Mouse (Mus musculus) urinary bladder, adult 2 months (tissue): ENCODE measurements around the gene Ctnnd2. TPM values are rescaled to one million over a fixed set of nuclear protein-coding genes. Genes with fewer than 3 reads are reported as not detected.

Experiments
- DNase-seq: peaks from one replicate; pipeline ENCODE4 v3.0.0; 2022; ENCODE audit warnings: low spot score
- polyA plus RNA-seq: library from polyadenylated mRNA; depleted of rRNA; stranded (reverse); fragments of >200 nt; gene quantifications from 2 replicates; pipeline ENCODE4 v1.2.3, GENCODE M21; 2012

Gene Ctnnd2
- polyA plus RNA-seq, 1 experiment = 11.1 TPM

- DNase-seq = no peak
Measured at GRCm38 (mm10) chr15:30875523-30875922, 703.1 kb downstream of the Ctnnd2 start.

- DNase-seq = no peak
Measured at GRCm38 (mm10) chr15:30884692-30885334, 712.4 kb downstream of the Ctnnd2 start.

- no peak for DNase-seq
Measured at GRCm38 (mm10) chr15:30885410-30885809, 713.0 kb downstream of the Ctnnd2 start.

GRCm38 (mm10) chr15:30887559-30887958, 715.2 kb downstream of the Ctnnd2 start:
- DNase-seq = no peak

- DNase-seq = no peak
Measured at GRCm38 (mm10) chr15:30891986-30892385, 719.6 kb downstream of the Ctnnd2 start.

GRCm38 (mm10) chr15:30895063-30895462, 722.7 kb downstream of the Ctnnd2 start:
- DNase-seq = no peak

- no peak for DNase-seq
Measured at GRCm38 (mm10) chr15:30897342-30897741, 724.9 kb downstream of the Ctnnd2 start.

GRCm38 (mm10) chr15:30908027-30908426, 735.6 kb downstream of the Ctnnd2 start:
- DNase-seq = no peak

- DNase-seq = no peak
Measured at GRCm38 (mm10) chr15:30913360-30913759, 741.0 kb downstream of the Ctnnd2 start.

GRCm38 (mm10) chr15:30925838-30926237, 753.4 kb downstream of the Ctnnd2 start:
- no peak for DNase-seq

GRCm38 (mm10) chr15:30927632-30928031, 755.2 kb downstream of the Ctnnd2 start:
- no peak for DNase-seq

GRCm38 (mm10) chr15:30931906-30932305, 759.5 kb downstream of the Ctnnd2 start:
- no peak for DNase-seq

GRCm38 (mm10) chr15:30945863-30946262, 773.5 kb downstream of the Ctnnd2 start:
- no peak for DNase-seq

- DNase-seq = no peak
Measured at GRCm38 (mm10) chr15:30958513-30958912, 786.1 kb downstream of the Ctnnd2 start.

- no peak for DNase-seq
Measured at GRCm38 (mm10) chr15:30962421-30963160, 790.2 kb downstream of the Ctnnd2 start.

GRCm38 (mm10) chr15:30964046-30964445, 791.7 kb downstream of the Ctnnd2 start:
- no peak for DNase-seq

- no peak for DNase-seq
Measured at GRCm38 (mm10) chr15:30964865-30965679, 792.7 kb downstream of the Ctnnd2 start.

GRCm38 (mm10) chr15:30966826-30967225, 794.4 kb downstream of the Ctnnd2 start:
- DNase-seq = no peak

- no peak for DNase-seq
Measured at GRCm38 (mm10) chr15:30974436-30974835, 802.0 kb downstream of the Ctnnd2 start.

GRCm38 (mm10) chr15:30974991-30975775, 802.8 kb downstream of the Ctnnd2 start:
- no peak for DNase-seq

- no peak for DNase-seq
Measured at GRCm38 (mm10) chr15:30977166-30977740, 804.9 kb downstream of the Ctnnd2 start.
